Mouse (Mus musculus) MEL (cell line): ENCODE data around the gene Coro1b. TPM values are rescaled to one million over a fixed set of nuclear protein-coding genes. Genes with fewer than 3 reads are reported as not detected.
A peak's percentile ranks its signal among the peaks of the same experiment; 100 is the strongest.

Source experiments
- DNase-seq: peaks from one replicate; pipeline ENCODE4 v3.0.0; 2011; ENCODE audit warnings: low read depth, low spot score
- H3K27ac ChIP-seq: 2 replicates; pipeline ENCODE4 v1.5.1; 2012; ENCODE audit warnings: low read depth, mild to moderate bottlenecking, control low read depth, low read length, moderate library complexity; ENCODE audit not compliant: control insufficient read depth
- H3K27me3 ChIP-seq, 2 experiments: fragments of 150-350 bp in 1 of 2; sonication (generic) in 1 of 2; 2 replicates each; pipeline ENCODE4 v1.6.1; 2012; ENCODE audit warnings: low read length in 2 of 2, mild to moderate bottlenecking in 2 of 2, improper control_type of control experiment in 1 of 2, moderate library complexity in 1 of 2; ENCODE audit not compliant: insufficient read depth in 2 of 2, control insufficient read depth in 1 of 2
- H3K36me3 ChIP-seq, 2 experiments: 2 replicates each; pipeline ENCODE4 v1.6.1; 2012 to 2014; ENCODE audit warnings: low read length in 2 of 2, improper control_type of control experiment in 1 of 2, inconsistent platforms in 1 of 2, mild to moderate bottlenecking in 1 of 2; ENCODE audit not compliant: insufficient read depth in 2 of 2, control insufficient read depth in 1 of 2
- H3K4me1 ChIP-seq, 2 experiments: fragments of 150-350 bp in 1 of 2; sonication (generic) in 1 of 2; 2 replicates each; pipeline ENCODE4 v1.6.1; 2012; ENCODE audit warnings: low read length in 2 of 2, improper control_type of control experiment in 1 of 2, mild to moderate bottlenecking in 1 of 2; ENCODE audit not compliant: insufficient read depth in 2 of 2, control insufficient read depth in 1 of 2
- H3K4me3 ChIP-seq, 2 experiments: fragments of 150-350 bp in 1 of 2; sonication (generic) in 1 of 2; 2 replicates each; pipeline ENCODE4 v1.5.1; 2012; ENCODE audit warnings: low read depth in 2 of 2, low read length in 2 of 2, mild to moderate bottlenecking in 2 of 2, moderate library complexity in 2 of 2, control low read depth in 1 of 2, improper control_type of control experiment in 1 of 2; ENCODE audit not compliant: control insufficient read depth in 1 of 2, insufficient read depth in 1 of 2
- H3K79me2 ChIP-seq: 2 replicates; pipeline ENCODE4 v1.6.1; 2012; ENCODE audit warnings: mild to moderate bottlenecking, low read length, moderate library complexity; ENCODE audit not compliant: control insufficient read depth, poor library complexity, insufficient read depth
- H3K9ac ChIP-seq: 2 replicates; pipeline ENCODE4 v1.6.1; 2012; ENCODE audit warnings: low read depth, mild to moderate bottlenecking, control low read depth, low read length, moderate library complexity; ENCODE audit not compliant: control insufficient read depth, poor library complexity, severe bottlenecking
- H3K9me3 ChIP-seq: fragments of 150-350 bp; sonication (generic); replicated peaks from 2 replicates; pipeline ENCODE4 v1.6.1; 2012; ENCODE audit warnings: mild to moderate bottlenecking, low read length, improper control_type of control experiment, moderate library complexity; ENCODE audit not compliant: insufficient read depth
- CHD1 ChIP-seq: IDR thresholded peaks from 2 replicates; pipeline ENCODE4 v1.6.1; 2012; ENCODE audit warnings: low read depth, mild to moderate bottlenecking, inconsistent platforms, low read length, improper control_type of control experiment
- CTCF ChIP-seq, 3 experiments: IDR thresholded peaks in 2 of 3; conservative IDR thresholded peaks in 1 of 3; 2 replicates each; pipeline ENCODE4 v1.5.1; 2011 to 2012; ENCODE audit warnings: low read length in 3 of 3, low read depth in 2 of 3, mild to moderate bottlenecking in 2 of 3, improper control_type of control experiment in 1 of 3, inconsistent platforms in 1 of 3, mixed read lengths in 1 of 3, moderate library complexity in 1 of 3; ENCODE audit not compliant: control insufficient read depth in 1 of 3, insufficient read depth in 1 of 3, poor library complexity in 1 of 3, severe bottlenecking in 1 of 3
- GABPA ChIP-seq: IDR thresholded peaks from 2 replicates; pipeline ENCODE4 v1.6.1; 2012; ENCODE audit warnings: low read depth, mild to moderate bottlenecking, inconsistent platforms, low read length, improper control_type of control experiment, moderate library complexity
- HCFC1 ChIP-seq: IDR thresholded peaks from 2 replicates; pipeline ENCODE4 v1.6.1; 2012; ENCODE audit warnings: low read depth, mild to moderate bottlenecking, inconsistent platforms, low read length, improper control_type of control experiment, moderate library complexity
- KAT2A ChIP-seq: conservative IDR thresholded peaks from 2 replicates; pipeline ENCODE4 v1.6.1; 2012; ENCODE audit warnings: low read depth, low read length, improper control_type of control experiment, inconsistent platforms
- MAZ ChIP-seq: IDR thresholded peaks from 2 replicates; pipeline ENCODE4 v1.6.1; 2012; ENCODE audit warnings: low read depth, mild to moderate bottlenecking, inconsistent platforms, low read length, improper control_type of control experiment
- MEF2A ChIP-seq: IDR thresholded peaks from 2 replicates; pipeline ENCODE4 v1.6.1; 2014; ENCODE audit warnings: low read depth, mild to moderate bottlenecking, inconsistent platforms, low read length, improper control_type of control experiment; ENCODE audit not compliant: poor library complexity, insufficient replicate concordance, severe bottlenecking; ENCODE audit errors: extremely low read depth
- POLR2AphosphoS2 ChIP-seq: IDR thresholded peaks from 2 replicates; pipeline ENCODE4 v1.6.1; 2011; ENCODE audit warnings: low read length, improper control_type of control experiment
- SIN3A ChIP-seq: IDR thresholded peaks from 2 replicates; pipeline ENCODE4 v1.6.1; 2012; ENCODE audit warnings: low read length, improper control_type of control experiment, inconsistent platforms
- TCF12 ChIP-seq: IDR thresholded peaks from 2 replicates; pipeline ENCODE4 v1.6.1; 2014; ENCODE audit warnings: low read depth, mild to moderate bottlenecking, inconsistent platforms, low read length, improper control_type of control experiment, moderate library complexity
- USF2 ChIP-seq, 2 experiments: IDR thresholded peaks; 2 replicates each; pipeline ENCODE4 v1.6.1; 2011 to 2012; ENCODE audit warnings: improper control_type of control experiment in 2 of 2, low read length in 2 of 2, borderline replicate concordance in 1 of 2, inconsistent platforms in 1 of 2, low read depth in 1 of 2, mild to moderate bottlenecking in 1 of 2; ENCODE audit not compliant: insufficient read depth in 1 of 2
- polyA plus RNA-seq, 2 experiments: library from polyadenylated mRNA; stranded (reverse) in 1 of 2; unstranded in 1 of 2; fragments of >175 nt in 1 of 2; fragments of >200 nt in 1 of 2; gene quantifications; 2 replicates each; pipeline versions ENCODE4 v1.2.1 to v1.2.4; 2012; ENCODE audit warnings: low replicate concordance in 2 of 2, low read depth in 1 of 2; ENCODE audit not compliant: insufficient read length in 2 of 2, insufficient read depth in 1 of 2, missing spikeins in 1 of 2
- total RNA-seq: library from RNA; depleted of rRNA; stranded (reverse); fragments of 300-350 nt; gene quantifications from 2 replicates; pipeline ENCODE4 v1.2.3, GENCODE M21; 2012

Gene Coro1b
- total and polyA plus RNA-seq, 3 experiments = 55.5 to 111 TPM; not detected in 1

DNA sequence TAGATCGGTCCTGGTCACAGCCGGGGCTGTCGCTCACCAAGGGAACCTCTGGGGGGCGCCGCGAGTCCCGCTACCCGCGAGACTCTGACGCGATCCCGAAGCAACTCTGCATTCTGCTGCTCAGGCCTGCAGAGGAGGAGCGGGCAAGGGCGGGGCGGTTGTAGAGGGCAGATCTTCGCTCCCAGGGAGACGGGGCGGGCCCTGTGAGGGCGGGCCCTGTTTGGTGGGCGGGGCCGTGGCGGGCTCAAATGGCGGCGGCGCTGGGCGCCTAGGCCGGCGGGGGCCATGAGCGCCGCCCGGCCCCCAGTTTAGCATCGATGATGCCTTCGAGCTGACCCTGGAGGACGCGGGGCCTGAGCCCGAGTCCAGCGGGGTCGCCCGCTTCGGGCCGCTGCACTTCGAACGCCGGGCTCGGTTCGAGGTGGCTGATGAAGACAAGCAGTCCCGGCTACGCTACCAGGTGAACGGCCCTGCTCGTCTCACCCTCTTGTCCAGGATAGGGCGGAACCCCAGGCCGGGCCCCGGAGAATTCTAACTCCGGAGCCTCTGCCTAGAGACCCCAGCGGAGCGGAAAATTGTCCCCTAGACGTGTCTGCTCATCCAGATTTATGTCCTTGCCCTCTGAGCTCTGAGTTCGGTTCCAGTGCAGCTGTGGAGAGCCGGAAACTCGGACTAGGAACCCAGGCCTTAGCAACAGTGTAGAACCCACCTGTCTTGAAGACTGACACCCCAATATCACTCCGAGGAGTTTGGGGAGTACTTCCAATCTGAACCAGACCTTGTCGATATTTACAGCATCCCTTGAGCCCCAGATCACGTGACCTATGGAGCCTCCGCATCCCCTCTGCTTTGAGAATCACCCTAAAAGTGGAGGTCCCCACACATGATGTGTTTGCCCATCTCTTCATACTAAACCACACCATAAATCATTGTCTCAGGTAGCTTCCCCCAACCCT, 22.4 kb upstream of the Coro1b start, which contains the start of gene Aip (continued):
- TF ChIP-seq POLR2AphosphoS2 = peak; percentile 79; the same call in 1 of the 2 replicates
- TF ChIP-seq CTCF (IDR thresholded peaks at IDR 0.05 in 2 of 3, conservative IDR thresholded peaks at IDR 0.05 in 1 of 3; ENCODE audit: control insufficient read depth in 1 of 3, insufficient read depth in 1 of 3, low read depth in 2 of 3, low read length in 3 of 3, poor library complexity in 1 of 3, severe bottlenecking in 1 of 3) = peak in 2 of 3 experiments; percentile 81 to 88; a peak in 5 of 6 replicates
- no peak for TF ChIP-seq MEF2A
- TF ChIP-seq MAZ = peak; percentile 98
- 0 out of 2 replicates have a peak, but pooled peaks have one; percentile 38 for TF ChIP-seq CHD1
- TF ChIP-seq SIN3A = peak; percentile 97
- TF ChIP-seq USF2 (IDR thresholded peaks at IDR 0.05; ENCODE audit: borderline replicate concordance in 1 of 2, insufficient read depth in 1 of 2, low read depth in 1 of 2, low read length in 2 of 2) = peak; percentile 24 to 72; a peak in 2 of 4 replicates
- no peak; the same call in 1 of the 2 replicates for TF ChIP-seq KAT2A

DNA sequence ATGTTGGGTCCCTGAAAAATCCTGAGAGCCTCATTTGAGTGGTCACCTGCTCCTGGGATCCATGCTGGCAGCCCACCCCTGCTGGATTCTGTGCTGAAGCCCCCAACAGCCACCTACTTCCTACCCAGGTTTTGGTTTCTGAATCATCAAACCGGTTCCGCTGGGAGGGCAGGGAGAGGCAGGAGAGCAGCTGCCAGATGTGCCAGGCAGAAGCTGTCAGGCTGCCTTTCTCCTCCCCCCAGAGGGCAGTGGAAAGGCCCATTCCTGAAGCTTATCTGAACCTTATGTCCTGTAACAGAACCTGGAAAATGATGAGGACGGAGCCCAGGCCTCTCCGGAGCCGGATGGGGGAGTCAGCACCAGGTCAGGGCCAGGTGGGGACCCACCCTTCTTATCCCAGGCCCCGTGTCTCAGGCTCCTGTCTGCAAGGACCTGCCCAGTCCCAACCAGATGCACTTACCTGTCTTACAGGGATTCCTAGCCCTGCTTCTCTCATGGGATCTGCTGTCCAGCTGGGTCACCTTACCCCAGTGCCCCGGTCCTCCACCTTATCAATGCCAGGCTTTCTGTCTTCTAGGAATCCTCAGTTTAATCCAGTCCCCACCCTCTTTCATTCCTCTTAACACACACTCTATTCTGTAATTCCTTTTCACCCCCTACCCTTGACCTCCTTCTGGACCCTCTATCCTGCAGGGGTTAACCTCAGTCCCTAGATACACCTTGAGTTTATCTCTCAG, 21.5 kb upstream of the Coro1b start:
- H3K9ac ChIP-seq = no peak overlapping the region; the same call in 1 of the 2 replicates
- peaks cover 0 to 26% of the 10 kb centered on the region in 2 experiments; a peak in 2 of 4 replicates for H3K36me3 ChIP-seq
- H3K4me3 ChIP-seq = peak overlapping the region; percentile 88 to 91
- DNase-seq = no peak
- peaks cover 4% of the 10 kb centered on the region; the same call in 1 of the 2 replicates for H3K79me2 ChIP-seq
- H3K9me3 ChIP-seq = no peaks in the 10 kb centered on the region
- H3K27me3 ChIP-seq = no peaks in the 10 kb centered on the region
- peaks cover 10 to 19% of the 10 kb centered on the region in 2 experiments for H3K4me1 ChIP-seq
- 0 out of 2 replicates have a peak, but pooled peaks have one; percentile 5 for TF ChIP-seq CHD1
- TF ChIP-seq GABPA = no peak
- TF ChIP-seq TCF12 = no peak
- TF ChIP-seq CTCF (IDR thresholded peaks at IDR 0.05 in 2 of 3, conservative IDR thresholded peaks at IDR 0.05 in 1 of 3; ENCODE audit: control insufficient read depth in 1 of 3, insufficient read depth in 1 of 3, low read depth in 2 of 3, low read length in 3 of 3, poor library complexity in 1 of 3, severe bottlenecking in 1 of 3) = no peak
- H3K27ac ChIP-seq = no peak overlapping the region

DNA sequence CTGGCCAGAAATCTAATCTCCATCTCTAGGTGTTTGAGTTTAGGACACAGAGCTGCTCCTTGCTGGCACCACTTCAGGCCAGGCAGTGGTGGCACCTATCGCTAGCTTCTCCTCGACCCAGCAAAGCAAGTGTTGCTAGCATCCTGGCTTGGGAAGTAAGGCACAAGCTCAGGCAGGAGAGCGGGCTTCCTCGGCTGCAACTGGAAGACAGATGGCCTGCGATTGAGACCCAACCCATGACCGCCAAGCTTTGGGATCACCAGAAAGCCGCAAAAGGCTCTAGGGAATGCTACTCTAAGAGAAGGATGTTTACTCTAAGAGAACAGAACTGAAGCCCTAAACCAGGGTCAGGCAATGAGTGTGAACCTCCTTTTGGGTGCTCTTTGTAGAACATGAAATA, 19.0 kb upstream of the Coro1b start:
- no peak for DNase-seq
- Histone ChIP-seq H3K9ac (no peak overlapping the region), H3K79me2 (peaks cover 4% of the 10 kb centered on the region; the same call in 1 of the 2 replicates), H3K9me3 (no peaks in the 10 kb centered on the region), H3K27me3 (no peaks in the 10 kb centered on the region), H3K4me3 (no peak overlapping the region), H3K36me3 (peaks cover 0 to 11% of the 10 kb centered on the region in 2 experiments; a peak in 2 of 4 replicates), H3K4me1 (peaks cover 2 to 6% of the 10 kb centered on the region in 2 experiments), H3K27ac (no peak overlapping the region)
- no peak for TF ChIP-seq HCFC1
- TF ChIP-seq, all 39 proteins: peak for 0
